Mouse (Mus musculus): Measurements from ENCODE around the gene Hoxd9. TPM values are rescaled to one million over a fixed set of nuclear protein-coding genes. Genes with fewer than 3 reads are reported as not detected.
A peak's percentile ranks its signal among the peaks of the same experiment; 100 is the strongest.

Gene Hoxd9
- 23.9 and 26.0 TPM in 2 replicates for polyA plus RNA-seq (2012; rRNA removed)

DNA sequence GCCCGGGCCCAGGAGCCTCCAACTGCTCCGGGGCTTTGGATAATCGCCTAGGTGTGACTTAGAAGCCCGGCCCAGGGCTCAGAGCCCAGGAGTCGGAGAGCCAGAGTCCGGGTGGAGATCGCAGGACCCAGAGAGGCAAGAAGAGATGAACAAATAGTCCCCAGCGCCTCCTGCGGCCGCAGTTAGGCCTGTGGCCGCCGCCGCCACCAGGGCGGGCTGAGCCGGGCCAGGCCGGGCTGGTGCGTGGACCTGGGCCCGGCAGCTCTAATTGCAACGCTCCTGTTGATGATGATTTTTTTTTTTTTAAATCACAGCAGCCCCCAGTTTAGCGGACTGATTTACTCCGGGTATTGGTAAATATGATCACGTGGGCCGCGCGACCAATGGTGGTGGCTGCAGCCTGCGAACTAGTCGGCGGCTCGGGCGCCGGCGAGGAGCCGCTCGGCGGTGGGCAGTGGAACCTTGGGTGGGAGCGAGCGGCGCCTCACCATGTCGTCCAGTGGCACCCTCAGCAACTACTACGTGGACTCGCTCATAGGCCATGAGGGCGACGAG lies at the start of gene Hoxd9:
Gene Hoxd9 (plus strand): TSS at position 161 of the 555 bp plus-strand sequence.
- Histone ChIP-seq H3K27me3 (replicated peaks; ENCODE audit: control insufficient read depth, insufficient read depth, low read length) (no peaks in the 10 kb centered on the region), H3K27ac (ENCODE audit: insufficient read depth, low read depth, low read length) (peak within 1 kb of the TSS; percentile 94), H3K4me3 (ENCODE audit: insufficient read depth, low read depth, low read length) (peak within 1 kb of the TSS; percentile 84), H3K36me3 (ENCODE audit: control insufficient read depth, insufficient read depth, low read length) (no peaks in the 10 kb centered on the region), H3K4me1 (ENCODE audit: control insufficient read depth, insufficient read depth, low read length) (no peaks in the 10 kb centered on the region)
- TF ChIP-seq CTCF (conservative IDR thresholded peaks at IDR 0.05; ENCODE audit: insufficient read depth, insufficient read length, low read depth, low read length) (no peak), POLR2A (IDR thresholded peaks at IDR 0.05; ENCODE audit: low read depth, low read length) (peak; percentile 61)
- WGBS = under 1% methylated on average over 43 of the region's 43 CpGs
- peak; percentile 91 for DNase-seq

DNA sequence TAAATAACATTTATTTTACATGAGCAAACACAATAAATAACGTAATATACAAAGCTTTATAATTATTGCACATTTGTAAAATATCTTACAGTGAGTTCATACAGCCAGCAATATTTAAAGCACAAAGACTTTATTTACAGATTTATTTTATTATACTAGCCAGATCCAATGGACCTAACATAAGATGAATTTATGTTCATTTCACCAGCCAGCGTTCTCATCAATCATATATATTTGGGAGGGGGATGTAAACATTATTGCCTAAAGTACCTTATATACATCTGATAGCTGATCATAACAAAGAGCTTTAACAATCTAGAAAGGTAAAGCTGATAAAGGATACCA lies 44.6 kb upstream of the Hoxd9 start:
- Histone ChIP-seq H3K4me3 (ENCODE audit: insufficient read depth, low read depth, low read length) (no peak overlapping the region), H3K27me3 (replicated peaks; ENCODE audit: control insufficient read depth, insufficient read depth, low read length) (peaks cover 19% of the 10 kb centered on the region), H3K36me3 (ENCODE audit: control insufficient read depth, insufficient read depth, low read length) (no peaks in the 10 kb centered on the region), H3K27ac (ENCODE audit: insufficient read depth, low read depth, low read length) (no peak overlapping the region), H3K4me1 (ENCODE audit: control insufficient read depth, insufficient read depth, low read length) (no peaks in the 10 kb centered on the region)
- no peak for DNase-seq
- WGBS = 50% methylated on average over 2 of the region's 2 CpGs
- no peak for TF ChIP-seq CTCF (conservative IDR thresholded peaks at IDR 0.05; ENCODE audit: insufficient read depth, insufficient read length, low read depth, low read length)
- TF ChIP-seq POLR2A (IDR thresholded peaks at IDR 0.05; ENCODE audit: low read depth, low read length) = no peak

DNA sequence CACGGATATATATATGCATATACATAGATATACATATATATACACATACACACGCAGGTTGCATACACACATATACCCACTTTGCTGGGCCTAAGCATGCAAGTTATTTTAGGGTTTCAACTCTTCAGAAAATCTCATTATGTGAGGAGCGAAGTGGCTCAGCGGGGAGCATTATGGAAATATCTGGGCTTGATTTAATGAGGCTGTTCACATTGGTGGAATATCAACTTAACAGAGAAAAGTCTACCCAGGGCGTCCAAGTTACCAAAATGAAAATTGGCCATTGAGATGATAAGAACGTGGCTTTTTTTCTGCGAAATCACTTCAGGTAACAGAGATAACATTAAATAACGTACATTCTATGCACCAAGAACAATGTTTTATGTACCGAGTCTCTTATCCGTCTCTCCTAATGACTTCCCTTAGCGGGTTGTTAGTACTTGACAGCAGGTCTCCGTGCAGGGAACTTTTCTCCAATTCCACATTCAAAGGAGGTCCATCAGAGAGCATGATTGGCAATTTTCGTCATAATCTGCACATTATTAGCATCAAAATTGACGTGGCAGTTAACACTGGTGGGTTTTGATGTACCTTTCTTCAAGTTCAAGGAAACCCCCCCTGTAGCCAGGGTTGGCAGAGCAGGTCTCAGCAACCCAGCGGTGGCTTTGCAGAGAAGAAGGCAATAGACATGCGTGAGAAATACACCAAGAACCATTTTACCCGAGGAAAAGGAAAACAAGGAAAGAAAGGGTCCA lies 43.6 kb upstream of the Hoxd9 start:
- DNase-seq = peak; percentile 13
- no peak overlapping the region for H3K4me3 ChIP-seq (ENCODE audit: insufficient read depth, low read depth, low read length)
- H3K27ac ChIP-seq (ENCODE audit: insufficient read depth, low read depth, low read length) = no peak overlapping the region
- 17% methylated on average over 17 of the region's 17 CpGs for WGBS
- no peaks in the 10 kb centered on the region for H3K36me3 ChIP-seq (ENCODE audit: control insufficient read depth, insufficient read depth, low read length)
- peaks cover 24% of the 10 kb centered on the region for H3K27me3 ChIP-seq (replicated peaks; ENCODE audit: control insufficient read depth, insufficient read depth, low read length)
- no peaks in the 10 kb centered on the region for H3K4me1 ChIP-seq (ENCODE audit: control insufficient read depth, insufficient read depth, low read length)
- TF ChIP-seq POLR2A (IDR thresholded peaks at IDR 0.05; ENCODE audit: low read depth, low read length) (no peak), CTCF (conservative IDR thresholded peaks at IDR 0.05; ENCODE audit: insufficient read depth, insufficient read length, low read depth, low read length) (no peak)

DNA sequence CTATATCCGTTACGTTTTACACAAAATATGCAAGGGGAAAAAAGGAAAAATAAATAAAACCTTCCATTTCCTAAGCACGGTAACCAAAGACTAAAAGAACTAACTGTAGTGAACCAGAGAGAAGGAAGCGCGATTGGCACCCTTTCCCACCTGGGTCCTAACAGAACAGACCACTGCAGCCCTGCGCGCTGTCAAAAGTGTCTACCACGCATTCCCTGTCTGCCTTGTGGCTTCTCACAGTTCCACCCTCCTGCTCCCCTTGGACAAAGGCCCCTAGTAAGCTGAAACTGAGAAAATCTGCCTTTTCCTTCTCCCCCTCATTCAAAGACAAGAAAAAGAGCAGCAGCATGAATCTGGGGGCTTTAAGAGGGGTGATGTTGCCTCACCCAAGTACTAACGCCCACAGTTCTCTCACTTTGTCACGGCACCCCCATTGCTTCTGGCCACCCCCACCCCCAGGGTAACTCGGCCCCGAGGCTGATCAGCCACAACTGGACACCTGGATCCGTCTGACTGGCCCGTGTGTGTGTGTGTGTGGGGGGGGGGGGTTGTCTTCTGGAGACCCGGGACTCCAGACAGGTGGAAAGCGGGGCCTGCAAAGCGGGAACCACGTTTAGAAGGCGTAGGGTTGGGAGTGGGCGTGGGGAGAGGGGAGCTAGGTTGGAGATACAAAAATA lies 42.6 kb upstream of the Hoxd9 start:
- Histone ChIP-seq H3K27ac (ENCODE audit: insufficient read depth, low read depth, low read length) (no peak overlapping the region), H3K4me1 (ENCODE audit: control insufficient read depth, insufficient read depth, low read length) (no peaks in the 10 kb centered on the region), H3K4me3 (ENCODE audit: insufficient read depth, low read depth, low read length) (no peak overlapping the region), H3K27me3 (replicated peaks; ENCODE audit: control insufficient read depth, insufficient read depth, low read length) (peaks cover 28% of the 10 kb centered on the region), H3K36me3 (ENCODE audit: control insufficient read depth, insufficient read depth, low read length) (no peaks in the 10 kb centered on the region)
- WGBS = 7% methylated on average over 20 of the region's 20 CpGs
- no peak for DNase-seq
- no peak for TF ChIP-seq CTCF (conservative IDR thresholded peaks at IDR 0.05; ENCODE audit: insufficient read depth, insufficient read length, low read depth, low read length)
- no peak for TF ChIP-seq POLR2A (IDR thresholded peaks at IDR 0.05; ENCODE audit: low read depth, low read length)

DNA sequence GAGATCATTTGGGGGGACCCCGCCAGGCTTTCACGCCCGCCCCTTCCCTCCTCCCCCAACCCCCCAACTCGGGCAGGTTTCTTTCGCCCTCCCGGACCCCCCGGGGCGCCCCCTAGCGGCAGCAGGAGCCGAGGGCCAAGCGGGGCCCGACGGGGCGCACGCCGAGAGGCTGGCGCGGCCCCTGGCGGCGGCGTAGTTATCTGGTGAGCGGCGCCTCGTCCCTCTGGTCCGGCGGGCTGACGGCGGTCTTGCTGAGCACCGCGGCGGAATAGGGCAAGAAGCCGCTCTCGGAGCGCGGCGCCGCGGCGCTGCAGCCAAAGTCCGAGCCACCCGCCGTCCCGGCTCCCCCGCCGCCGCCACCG lies 42.1 kb upstream of the Hoxd9 start:
- Histone ChIP-seq H3K36me3 (ENCODE audit: control insufficient read depth, insufficient read depth, low read length) (no peaks in the 10 kb centered on the region), H3K27me3 (replicated peaks; ENCODE audit: control insufficient read depth, insufficient read depth, low read length) (peaks cover 28% of the 10 kb centered on the region), H3K4me3 (ENCODE audit: insufficient read depth, low read depth, low read length) (no peak overlapping the region), H3K4me1 (ENCODE audit: control insufficient read depth, insufficient read depth, low read length) (no peaks in the 10 kb centered on the region), H3K27ac (ENCODE audit: insufficient read depth, low read depth, low read length) (no peak overlapping the region)
- 2% methylated on average over 41 of the region's 47 CpGs for WGBS
- DNase-seq = peak; percentile 27
- TF ChIP-seq POLR2A (IDR thresholded peaks at IDR 0.05; ENCODE audit: low read depth, low read length) = no peak
- no peak for TF ChIP-seq CTCF (conservative IDR thresholded peaks at IDR 0.05; ENCODE audit: insufficient read depth, insufficient read length, low read depth, low read length)

DNA sequence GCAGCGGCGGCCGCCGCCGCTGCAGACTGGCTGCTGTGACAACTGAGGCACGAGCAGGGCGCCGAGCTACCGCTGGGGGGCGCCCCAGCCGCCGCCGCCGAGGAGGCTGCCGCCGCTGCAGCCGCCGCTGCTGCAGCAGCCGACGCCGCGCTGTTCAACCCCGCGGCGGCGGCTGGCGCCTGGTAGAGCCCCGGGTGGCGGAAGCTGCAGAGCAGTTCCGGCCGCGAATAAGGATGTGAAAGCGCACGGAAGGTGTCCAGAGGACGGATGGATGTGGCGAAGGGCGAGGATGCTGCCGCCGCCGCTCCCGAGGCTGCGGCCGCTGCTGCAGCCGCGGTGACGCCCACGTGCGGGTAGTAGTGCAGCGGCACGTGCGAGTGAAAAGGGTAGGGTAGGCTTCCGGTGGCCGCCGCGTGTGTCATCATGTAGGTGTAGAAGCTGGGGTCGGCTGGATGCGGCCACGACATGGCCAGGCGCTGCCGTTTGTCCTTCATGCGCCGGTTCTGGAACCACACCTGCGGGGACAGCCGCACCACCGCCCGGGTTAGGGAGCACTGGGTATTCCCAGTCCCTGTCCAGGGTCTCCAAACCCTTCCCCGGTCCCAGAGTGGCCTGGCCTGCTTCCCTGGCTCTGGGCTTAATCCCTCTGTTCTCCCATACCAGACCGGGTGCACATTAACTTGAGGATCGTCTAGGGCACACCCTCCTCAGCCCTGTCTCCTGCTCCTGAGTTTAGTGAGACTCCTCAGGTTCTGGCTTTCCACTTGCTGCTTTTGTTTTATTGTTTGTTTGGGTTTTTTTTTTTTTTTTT lies 41.5 kb upstream of the Hoxd9 start:
- H3K36me3 ChIP-seq (ENCODE audit: control insufficient read depth, insufficient read depth, low read length) = no peaks in the 10 kb centered on the region
- no peak for TF ChIP-seq CTCF (conservative IDR thresholded peaks at IDR 0.05; ENCODE audit: insufficient read depth, insufficient read length, low read depth, low read length)
- TF ChIP-seq POLR2A (IDR thresholded peaks at IDR 0.05; ENCODE audit: low read depth, low read length) = no peak
- no peak overlapping the region for H3K27ac ChIP-seq (ENCODE audit: insufficient read depth, low read depth, low read length)
- no peaks in the 10 kb centered on the region for H3K4me1 ChIP-seq (ENCODE audit: control insufficient read depth, insufficient read depth, low read length)
- peaks cover 28% of the 10 kb centered on the region for H3K27me3 ChIP-seq (replicated peaks; ENCODE audit: control insufficient read depth, insufficient read depth, low read length)
- DNase-seq = peak; percentile 44
- H3K4me3 ChIP-seq (ENCODE audit: insufficient read depth, low read depth, low read length) = no peak overlapping the region
- WGBS = 2% methylated on average over 68 of the region's 69 CpGs

All from kidney, adult 2 months (tissue).